Mouse (Mus musculus) layer of hippocampus, postnatal 25 days (tissue): ENCODE measurements around the gene Hck. TPM values are rescaled to one million over a fixed set of nuclear protein-coding genes. Genes with fewer than 3 reads are reported as not detected.

Experiments used
- DNase-seq, 2 experiments: peaks; one replicate each; pipeline ENCODE4 v3.0.0; 2022; ENCODE audit warnings: mixed read lengths in 2 of 2, low spot score in 1 of 2; ENCODE audit errors: extremely low spot score in 1 of 2
- total RNA-seq, 2 experiments: library from RNA; stranded (reverse); gene quantifications; 2 replicates each; pipeline ENCODE4 v1.2.3; 2021

Gene Hck
- total RNA-seq, 2 experiments from 2014 or later = 1.6 to 1.8 TPM

DNA sequence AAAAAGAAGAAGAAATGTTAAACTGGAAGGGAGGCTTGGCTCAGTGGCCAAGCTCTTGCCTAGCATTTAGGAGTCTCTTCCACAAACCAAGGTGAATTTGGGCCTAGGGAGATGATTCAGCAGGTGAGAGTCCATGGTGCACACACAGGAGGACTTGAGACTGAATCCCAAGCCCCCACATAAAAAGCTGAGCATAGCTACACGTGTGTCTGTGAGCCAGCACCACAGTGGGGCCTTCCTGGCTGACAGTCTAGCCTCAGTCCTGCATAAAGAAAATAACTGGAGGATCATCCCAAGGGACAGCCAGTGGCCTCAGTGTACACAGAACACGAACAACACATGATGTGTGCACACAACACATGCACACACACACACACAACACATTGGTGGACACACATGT, 19.0 kb upstream of the Hck start:
- DNase-seq = no peak

DNA sequence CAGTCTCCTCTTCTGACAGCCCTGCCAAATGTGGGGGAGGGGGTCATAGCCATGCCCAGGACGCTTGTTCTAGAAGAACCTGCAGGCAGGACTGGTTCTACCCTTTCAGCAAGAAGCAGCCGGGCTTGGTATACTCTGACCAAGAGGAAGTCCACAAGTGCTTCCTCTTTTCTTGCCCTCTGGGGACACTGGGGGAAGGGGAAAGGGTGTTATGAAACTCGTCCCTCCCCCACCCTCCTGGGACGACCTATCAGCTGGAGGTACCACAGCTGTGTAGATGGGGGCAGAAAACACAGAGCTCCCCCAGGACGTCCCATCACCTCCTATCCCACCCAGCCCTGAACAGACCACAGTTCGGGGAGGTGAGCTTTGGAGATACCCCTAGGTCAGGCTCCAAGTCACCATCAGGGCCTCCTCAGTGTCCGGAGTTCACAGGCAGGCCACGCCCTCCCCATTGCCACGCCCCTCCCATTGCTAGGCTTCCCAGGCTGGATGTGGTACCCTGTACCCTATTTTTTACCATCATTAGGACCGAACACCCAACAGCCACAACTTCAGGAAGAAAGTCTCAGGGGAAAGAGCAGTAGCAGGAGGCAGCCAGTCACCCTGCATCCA, 17.6 kb upstream of the Hck start:
- DNase-seq = no peak

GRCm38 (mm10) chr2:153107046-153107766, 1.1 kb upstream of the Hck start:
- no peak for DNase-seq

- no peak for DNase-seq
Measured at GRCm38 (mm10) chr2:153107802-153108201, 466 bp upstream of the Hck start.

- no peak for DNase-seq
Measured at GRCm38 (mm10) chr2:153109596-153109995, 1.3 kb downstream of the Hck start.

- DNase-seq = no peak
Measured at GRCm38 (mm10) chr2:153111298-153111697, 3.0 kb downstream of the Hck start.

DNA sequence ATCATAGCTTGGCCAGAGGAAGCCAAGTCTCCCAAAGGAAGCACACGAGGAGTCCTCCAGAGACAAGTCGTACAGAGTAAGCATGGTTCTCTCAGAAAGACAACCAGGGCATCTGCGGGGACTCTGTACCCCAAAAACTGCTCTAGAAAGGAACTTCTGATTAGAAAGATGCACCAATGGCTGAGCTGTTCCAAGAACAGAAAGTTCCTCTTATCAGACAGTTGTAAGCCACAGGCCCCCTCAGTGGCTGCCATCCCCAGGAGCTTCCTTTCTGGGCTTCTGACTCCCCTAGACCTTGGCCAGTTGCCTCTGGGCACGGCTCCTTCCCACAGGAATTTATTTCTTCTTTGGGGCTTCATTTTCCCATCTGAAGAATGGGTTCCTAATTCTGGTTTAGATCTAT, 7.4 kb downstream of the Hck start:
- no peak for DNase-seq

- no peak for DNase-seq
Measured at GRCm38 (mm10) chr2:153117051-153117486, 8.8 kb downstream of the Hck start.

DNA sequence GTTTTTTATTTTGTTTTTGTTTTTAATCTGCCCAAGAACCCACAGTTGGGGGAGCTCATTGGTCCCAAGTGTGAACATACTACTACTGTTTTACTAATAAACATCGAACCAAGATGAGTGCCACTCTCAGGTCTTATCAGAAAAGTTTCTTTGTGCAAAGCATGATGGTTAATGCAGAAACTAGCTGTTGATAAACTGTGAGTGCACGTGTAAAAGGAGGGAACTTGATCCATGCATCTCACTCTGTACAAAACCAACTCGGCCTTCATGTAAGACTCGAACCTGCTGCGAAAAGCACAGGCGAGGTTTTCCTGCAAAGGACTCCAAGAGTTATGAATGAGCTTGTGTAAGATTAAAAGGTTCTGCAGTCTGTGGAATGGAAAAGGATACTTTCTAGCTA, 11.2 kb downstream of the Hck start:
- no peak for DNase-seq

DNA sequence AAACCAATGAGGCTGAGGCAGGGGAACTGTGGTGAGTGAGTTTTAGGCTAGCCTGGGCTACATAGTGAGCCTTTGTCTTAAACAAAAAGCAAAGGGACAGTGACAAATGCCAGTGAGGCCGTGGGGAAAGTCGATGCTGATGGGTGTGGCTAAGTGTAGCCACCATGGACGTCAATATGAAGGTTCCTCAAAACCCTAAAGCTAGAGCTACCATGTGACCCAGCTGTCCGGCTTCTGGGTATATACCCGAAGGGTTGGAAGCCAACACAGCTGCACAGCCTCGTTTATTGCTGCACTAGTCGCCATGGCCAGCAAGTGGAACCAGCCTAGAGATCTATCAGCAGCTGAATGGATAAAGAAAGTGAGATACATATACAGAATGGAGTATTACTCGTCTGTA, 11.9 kb downstream of the Hck start:
- no peak for DNase-seq

- DNase-seq = no peak
Measured at GRCm38 (mm10) chr2:153121821-153122615, 13.8 kb downstream of the Hck start.

- no peak for DNase-seq
Measured at GRCm38 (mm10) chr2:153122701-153123100, 14.4 kb downstream of the Hck start.

DNA sequence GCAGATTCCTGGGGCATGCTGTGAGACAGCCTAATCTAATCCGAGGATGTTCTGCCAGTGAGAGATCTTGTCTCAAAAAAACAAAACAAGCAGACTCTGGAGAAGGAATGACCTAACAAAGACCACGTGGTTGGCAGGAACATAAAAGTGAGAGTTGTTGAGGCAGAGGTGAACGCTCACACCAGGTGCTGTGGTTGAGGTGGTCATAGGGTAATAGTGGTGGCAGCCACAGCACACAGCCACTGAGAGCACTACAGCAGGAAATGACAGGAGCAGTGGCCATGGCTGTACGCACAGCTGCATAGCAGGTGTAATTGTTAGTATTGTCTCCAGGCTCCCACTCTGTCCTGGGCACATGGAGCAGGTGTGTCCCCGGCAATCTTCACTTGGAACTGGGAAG, 17.6 kb downstream of the Hck start:
- no peak for DNase-seq

GRCm38 (mm10) chr2:153131019-153131418, 22.8 kb downstream of the Hck start:
- DNase-seq = peak in 1 of 2 experiments; percentile 21

DNA sequence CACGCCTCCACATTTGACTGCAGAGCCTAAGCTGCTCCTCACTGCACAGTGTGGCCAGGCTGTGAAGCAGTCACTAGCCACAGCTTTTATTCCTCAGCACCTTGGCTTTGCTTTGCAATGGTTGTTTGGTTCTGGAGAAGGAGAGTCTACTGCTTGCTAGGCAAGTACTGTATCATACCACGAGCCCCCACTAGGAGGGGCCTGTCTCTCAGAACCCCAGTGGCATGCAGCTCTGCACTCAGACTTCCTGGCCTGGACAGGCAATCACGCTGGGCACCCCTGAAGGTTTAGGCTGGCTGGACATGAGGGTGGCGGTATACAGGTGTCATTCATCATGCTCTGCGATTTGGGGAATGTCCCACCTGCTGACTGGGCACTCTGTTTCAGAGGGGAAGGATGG, 26.0 kb downstream of the Hck start:
- DNase-seq = no peak

GRCm38 (mm10) chr2:153136211-153136610, 27.9 kb downstream of the Hck start:
- no peak for DNase-seq

DNA sequence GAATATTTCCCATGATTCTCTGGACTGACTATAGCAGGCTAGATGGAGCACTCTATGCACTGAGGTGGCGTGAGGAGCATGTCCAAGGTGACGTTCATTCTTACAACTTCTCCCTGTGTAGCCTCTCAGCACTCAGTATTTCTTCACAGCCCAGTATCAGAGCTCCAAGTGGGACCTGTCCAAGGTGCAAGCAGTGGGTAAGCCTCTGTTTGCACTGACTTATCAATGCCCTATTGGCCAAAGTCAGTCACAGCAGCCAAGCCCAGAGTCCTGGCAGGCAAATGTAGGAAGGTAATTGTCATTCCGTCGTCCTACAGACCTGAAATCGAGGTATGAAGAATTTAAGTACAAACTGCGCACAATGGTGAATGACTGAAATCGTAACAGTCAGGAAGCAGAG, 30.9 kb downstream of the Hck start:
- DNase-seq = no peak

GRCm38 (mm10) chr2:153139996-153140613, 31.8 kb downstream of the Hck start:
- peak in 1 of 2 experiments; percentile 17 for DNase-seq

GRCm38 (mm10) chr2:153142620-153143199, 34.4 kb downstream of the Hck start:
- DNase-seq = peak; percentile 25 to 59

- no peak for DNase-seq
Measured at GRCm38 (mm10) chr2:153145346-153145745, 37.1 kb downstream of the Hck start.

DNA sequence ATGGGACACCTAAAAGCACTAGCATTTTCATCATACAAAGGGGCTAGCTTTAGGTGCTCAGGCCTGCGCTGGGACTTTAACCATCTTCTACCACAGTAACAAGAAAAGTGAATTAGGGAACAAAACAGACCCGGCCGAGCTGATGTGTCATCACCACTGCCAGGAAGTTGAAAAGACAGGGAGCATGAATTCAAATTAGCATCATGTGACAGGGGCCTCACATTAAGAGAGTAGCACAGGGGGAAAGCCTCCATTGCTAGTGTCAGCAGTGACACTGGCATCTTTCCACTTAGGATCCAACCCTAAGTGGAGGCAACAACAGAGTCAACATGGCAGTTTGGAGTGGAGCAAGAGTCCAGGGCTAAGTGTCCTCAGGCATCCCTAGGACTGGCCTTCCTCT, 39.0 kb downstream of the Hck start:
- DNase-seq = no peak
